In the genomic region with DNA sequence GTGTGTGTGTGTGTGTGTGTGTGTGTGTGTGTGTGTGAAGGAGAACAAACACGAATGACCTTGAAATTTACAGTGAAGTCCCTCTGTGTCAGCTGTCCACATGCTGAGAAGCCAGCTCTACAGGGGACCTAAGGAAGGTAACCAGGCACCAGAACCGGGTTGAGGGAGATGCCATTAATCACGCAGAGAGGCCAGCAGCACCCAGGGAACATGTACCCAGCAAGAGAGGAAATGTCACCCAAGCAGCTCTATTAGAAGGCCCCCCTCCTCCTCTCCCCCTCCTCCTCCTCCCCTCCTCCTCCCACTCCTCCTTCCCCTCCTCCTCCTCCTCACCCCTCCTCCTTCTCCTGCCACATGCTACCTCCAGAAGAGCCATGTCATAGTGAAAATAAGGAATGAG, we compare ENCODE assay signal across 23 mouse cellular contexts.
A peak's percentile ranks its signal among the peaks of the same experiment; 100 is the strongest.
DNase-seq lines count a peak whose midpoint lies in the region; ATAC-seq and TF ChIP-seq lines count a peak whose summit lies in the region.
"Had no signal": no experiment of that assay in that cellular context is flagged by ENCODE, and none has a peak within 500 bp of the region (broad histone marks: within the 10 kb centered on the region; RNA-seq: fewer than 3 reads in every experiment).

No protein-coding gene starts in this region.

- peaks cover 3% of the 10 kb centered on the region; the same call in 1 of the 2 replicates for H3K4me1 ChIP-seq in hindbrain, embryonic 13.5 days (replicated peaks)
- no peaks in the 10 kb centered on the region for H3K4me1 ChIP-seq in hindbrain, embryonic 14.5 days (replicated peaks; ENCODE audit: control insufficient read depth, insufficient read depth, low read length)
- H3K4me1 ChIP-seq in kidney, embryonic 15.5 days: no peaks in the 10 kb centered on the region
- H3K4me1 ChIP-seq in kidney, postnatal 0 days (replicated peaks; ENCODE audit: insufficient read depth, low read length): no peaks in the 10 kb centered on the region
- no peaks in the 10 kb centered on the region for H3K4me1 ChIP-seq in lung, adult 2 months (ENCODE audit: control insufficient read depth, insufficient read depth, low read length)
- H3K4me1 ChIP-seq: embryonic facial prominence, embryonic 13.5 days; embryonic facial prominence, embryonic 15.5 days; forebrain, embryonic 10.5 days; forebrain, embryonic 12.5 days had no signal

- no peak for ATAC-seq in hindbrain, embryonic 13.5 days (ENCODE audit: low FRiP score)
- ATAC-seq in hindbrain, embryonic 14.5 days (ENCODE audit: low FRiP score): no peak
- peak; percentile 67; the same call in 1 of the 2 replicates for ATAC-seq in kidney, embryonic 15.5 days (replicated peaks; ENCODE audit: low FRiP score)
- ATAC-seq in kidney, postnatal 0 days (replicated peaks; ENCODE audit: low FRiP score, low read depth): peak; percentile 25; the same call in 1 of the 2 replicates
- ATAC-seq: forebrain, embryonic 14.5 days had no signal

- no peak overlapping the region for H3K4me3 ChIP-seq in hindbrain, embryonic 13.5 days
- no peak overlapping the region for H3K4me3 ChIP-seq in hindbrain, embryonic 14.5 days (replicated peaks; ENCODE audit: low read length)
- H3K4me3 ChIP-seq in kidney, embryonic 15.5 days (replicated peaks): no peak overlapping the region
- no peak overlapping the region for H3K4me3 ChIP-seq in kidney, postnatal 0 days (replicated peaks; ENCODE audit: low read depth, low read length)
- H3K4me3 ChIP-seq in lung, adult 2 months (replicated peaks; ENCODE audit: extremely low read depth, low read depth, low read length): no peak overlapping the region
- H3K4me3 ChIP-seq: embryonic facial prominence, embryonic 13.5 days; embryonic facial prominence, embryonic 15.5 days; erythroblast, embryonic 14.5 days; forebrain, embryonic 10.5 days; forebrain, embryonic 12.5 days had no signal

- 33% methylated on average over 2 of the region's 3 CpGs for WGBS in hindbrain, embryonic 13.5 days
- WGBS in hindbrain, embryonic 14.5 days: 51% methylated on average over 2 of the region's 3 CpGs
- 17% methylated on average over 3 of the region's 3 CpGs for WGBS in kidney, embryonic 15.5 days
- 33% methylated on average over 3 of the region's 3 CpGs for WGBS in kidney, postnatal 0 days
- WGBS in lung, adult 2 months: 74% methylated on average over 3 of the region's 3 CpGs

- no peaks in the 10 kb centered on the region for H3K9me3 ChIP-seq in hindbrain, embryonic 13.5 days
- no peaks in the 10 kb centered on the region for H3K9me3 ChIP-seq in hindbrain, embryonic 14.5 days (ENCODE audit: control insufficient read depth, low read length)
- H3K9me3 ChIP-seq in kidney, embryonic 15.5 days (replicated peaks): no peaks in the 10 kb centered on the region
- no peaks in the 10 kb centered on the region for H3K9me3 ChIP-seq in kidney, postnatal 0 days (replicated peaks; ENCODE audit: low read length)
- H3K9me3 ChIP-seq: embryonic facial prominence, embryonic 13.5 days; embryonic facial prominence, embryonic 15.5 days; forebrain, embryonic 10.5 days had no signal

- no peak for TF ChIP-seq POLR2A in lung, adult 2 months (IDR thresholded peaks at IDR 0.05; ENCODE audit: borderline replicate concordance, extremely low read depth, low read depth, low read length)

- H3K9ac ChIP-seq in hindbrain, embryonic 13.5 days: no peak overlapping the region
- no peak overlapping the region for H3K9ac ChIP-seq in hindbrain, embryonic 14.5 days
- H3K9ac ChIP-seq in kidney, embryonic 15.5 days: no peak overlapping the region
- no peak overlapping the region for H3K9ac ChIP-seq in kidney, postnatal 0 days (ENCODE audit: low read depth, low read length)
- H3K9ac ChIP-seq: embryonic facial prominence, embryonic 13.5 days; embryonic facial prominence, embryonic 15.5 days; forebrain, embryonic 12.5 days had no signal

- no peak overlapping the region for H3K4me2 ChIP-seq in hindbrain, embryonic 13.5 days
- no peak overlapping the region for H3K4me2 ChIP-seq in hindbrain, embryonic 14.5 days (replicated peaks)
- H3K4me2 ChIP-seq in kidney, embryonic 15.5 days: no peak overlapping the region
- no peak overlapping the region for H3K4me2 ChIP-seq in kidney, postnatal 0 days (ENCODE audit: low read length)
- H3K4me2 ChIP-seq: embryonic facial prominence, embryonic 13.5 days; embryonic facial prominence, embryonic 15.5 days; forebrain, embryonic 12.5 days had no signal

- TF ChIP-seq CTCF in kidney, postnatal 0 days (IDR thresholded peaks at IDR 0.05; ENCODE audit: low read depth): no peak
- TF ChIP-seq CTCF in lung, adult 2 months (IDR thresholded peaks at IDR 0.05; ENCODE audit: insufficient read depth, low read length): no peak

- no peaks in the 10 kb centered on the region for H3K27me3 ChIP-seq in hindbrain, embryonic 13.5 days
- no peaks in the 10 kb centered on the region for H3K27me3 ChIP-seq in hindbrain, embryonic 14.5 days (ENCODE audit: control insufficient read depth, insufficient read depth, low read length)
- H3K27me3 ChIP-seq in kidney, embryonic 15.5 days: no peaks in the 10 kb centered on the region
- no peaks in the 10 kb centered on the region for H3K27me3 ChIP-seq in kidney, postnatal 0 days (ENCODE audit: insufficient read depth, low read length)
- H3K27me3 ChIP-seq: embryonic facial prominence, embryonic 13.5 days; embryonic facial prominence, embryonic 15.5 days; forebrain, embryonic 12.5 days had no signal

- no peak for DNase-seq in hindbrain, embryonic 14.5 days (ENCODE audit: low spot score)
- DNase-seq in kidney, postnatal 25 days: no peak
- DNase-seq in kidney, postnatal 0 days (ENCODE audit: low spot score): peak; percentile 58
- DNase-seq in kidney, postnatal 36 days: no peak
- DNase-seq in lung, adult 2 months: no peak
- DNase-seq: adrenal gland, adult 2 months; adrenal gland, postnatal 10 days; adrenal gland, postnatal 25 days; cerebellum, adult 11 months; cerebellum, adult 18-20 months; cerebellum, adult 8-10 months; cerebellum, adult 9-11 months; cerebellum, postnatal 14 days; cerebellum, postnatal 36 days; embryo, embryonic 11 days had no signal

- H3K27ac ChIP-seq in hindbrain, embryonic 13.5 days: peak overlapping the region; percentile 40; the same call in 1 of the 2 replicates
- H3K27ac ChIP-seq in hindbrain, embryonic 14.5 days: no peak overlapping the region
- 0 out of 2 replicates have a peak overlapping the region, but pooled peaks have one; percentile 51 for H3K27ac ChIP-seq in kidney, embryonic 15.5 days
- no peak overlapping the region for H3K27ac ChIP-seq in kidney, postnatal 0 days
- H3K27ac ChIP-seq: embryonic facial prominence, embryonic 13.5 days; embryonic facial prominence, embryonic 15.5 days; forebrain, embryonic 10.5 days; forebrain, embryonic 12.5 days had no signal

- H3K36me3 ChIP-seq in hindbrain, embryonic 13.5 days: no peaks in the 10 kb centered on the region
- H3K36me3 ChIP-seq in hindbrain, embryonic 14.5 days (replicated peaks; ENCODE audit: control insufficient read depth, insufficient read depth): no peaks in the 10 kb centered on the region
- H3K36me3 ChIP-seq in kidney, embryonic 15.5 days: no peaks in the 10 kb centered on the region
- H3K36me3 ChIP-seq in kidney, postnatal 0 days (ENCODE audit: insufficient read depth, low read length): no peaks in the 10 kb centered on the region
- H3K36me3 ChIP-seq: embryonic facial prominence, embryonic 13.5 days; embryonic facial prominence, embryonic 15.5 days; forebrain, embryonic 10.5 days; forebrain, embryonic 12.5 days had no signal

Comparison
In these comparisons a context has a peak if more than half of its experiments do, and no peak if none do; other contexts are left out.
1. H3K27ac ChIP-seq: peak in hindbrain, embryonic 13.5 days (single experiment) and kidney, embryonic 15.5 days (single experiment); none in hindbrain, embryonic 14.5 days (single experiment) and kidney, postnatal 0 days (single experiment).
2. ATAC-seq: peak in kidney, embryonic 15.5 days (single experiment) and kidney, postnatal 0 days (single experiment); none in hindbrain, embryonic 13.5 days (single experiment) and hindbrain, embryonic 14.5 days (single experiment).